Mouse (Mus musculus) midbrain, embryonic 14.5 days (tissue): ENCODE measurements around the gene Drg2. TPM values are rescaled to one million over a fixed set of nuclear protein-coding genes. Genes with fewer than 3 reads are reported as not detected.

ENCODE experiments used
- ATAC-seq: fragments of 200-750 bp; cut with Nextera tagmentation; 2 replicates; pipeline ENCODE4 v1.8.0; 2017; ENCODE audit warnings: moderate number of reproducible peaks, moderate library complexity; ENCODE audit not compliant: low FRiP score, low TSS enrichment
- DNase-seq: peaks from one replicate; pipeline ENCODE4 v3.0.0-alpha.2; 2015
- H3K27ac ChIP-seq: fragments of 300-500 bp; sonication (generic); replicated peaks from 2 replicates; pipeline ENCODE4 v1.5.1; 2014; ENCODE audit warnings: mild to moderate bottlenecking, low read depth, low read length, moderate library complexity
- H3K27me3 ChIP-seq: fragments of 300-500 bp; sonication (generic); 2 replicates; pipeline ENCODE4 v1.6.1; 2014; ENCODE audit warnings: low read length, control low read depth, mixed read lengths; ENCODE audit not compliant: control insufficient read depth, insufficient read depth
- H3K36me3 ChIP-seq: fragments of 300-500 bp; sonication (generic); 2 replicates; pipeline ENCODE4 v1.6.1; 2014; ENCODE audit warnings: low read length, control low read depth; ENCODE audit not compliant: control insufficient read depth, insufficient read depth
- H3K4me1 ChIP-seq: fragments of 300-500 bp; sonication (generic); 2 replicates; pipeline ENCODE4 v1.6.1; 2014; ENCODE audit warnings: mild to moderate bottlenecking, antibody characterized with exemption, low read length, control low read depth; ENCODE audit not compliant: control insufficient read depth, insufficient read depth
- H3K4me2 ChIP-seq: fragments of 300-500 bp; sonication (generic); 2 replicates; pipeline ENCODE4 v1.6.1; 2014; ENCODE audit warnings: mild to moderate bottlenecking, low read length, moderate library complexity
- H3K4me3 ChIP-seq: fragments of 300-500 bp; sonication (generic); replicated peaks from 2 replicates; pipeline ENCODE4 v1.5.1; 2014; ENCODE audit warnings: low read depth, low read length
- H3K9ac ChIP-seq: fragments of 300-500 bp; sonication (generic); replicated peaks from 2 replicates; pipeline ENCODE4 v1.6.1; 2014; ENCODE audit warnings: mild to moderate bottlenecking, low read length, moderate library complexity
- H3K9me3 ChIP-seq: fragments of 300-500 bp; sonication (generic); 2 replicates; pipeline ENCODE4 v1.6.1; 2016; ENCODE audit warnings: low read length, control low read depth, mixed read lengths; ENCODE audit not compliant: control insufficient read depth
- WGBS: fragments of 180-500 bp; shearing (Covaris S2); extraction: QIAGEN DNeasy Blood & Tissue Kit; methylation state at CpG from one replicate; pipeline ENCODE4 v1.1.7; 2014; 5-methylcytosine and 5-hydroxymethylcytosine counted together
- polyA plus RNA-seq: library from polyadenylated mRNA; unstranded; fragments of >200 nt; fragmentation: Nextera tagmentation; extraction: Ambion mirVana; gene quantifications from 2 replicates; pipeline ENCODE4 v1.2.1, GENCODE M21; 2014

Drg2 gene
- polyA plus RNA-seq, 1 experiment from 2014 or later, result 93.0 TPM

GRCm38 (mm10) chr11:60442896-60443295 is 11.5 kb upstream of the Drg2 start:
- Histone ChIP-seq H3K27ac (no peak overlapping the region), H3K36me3 (peaks cover 46% of the 10 kb centered on the region), H3K9me3 (no peaks in the 10 kb centered on the region), H3K9ac (no peak overlapping the region), H3K4me1 (no peaks in the 10 kb centered on the region), H3K4me3 (no peak overlapping the region), H3K27me3 (no peaks in the 10 kb centered on the region), H3K4me2 (no peak overlapping the region)
- DNase-seq (no peak), ATAC-seq (no peak)
- 89% methylated on average over 6 of the region's 6 CpGs for WGBS

DNA sequence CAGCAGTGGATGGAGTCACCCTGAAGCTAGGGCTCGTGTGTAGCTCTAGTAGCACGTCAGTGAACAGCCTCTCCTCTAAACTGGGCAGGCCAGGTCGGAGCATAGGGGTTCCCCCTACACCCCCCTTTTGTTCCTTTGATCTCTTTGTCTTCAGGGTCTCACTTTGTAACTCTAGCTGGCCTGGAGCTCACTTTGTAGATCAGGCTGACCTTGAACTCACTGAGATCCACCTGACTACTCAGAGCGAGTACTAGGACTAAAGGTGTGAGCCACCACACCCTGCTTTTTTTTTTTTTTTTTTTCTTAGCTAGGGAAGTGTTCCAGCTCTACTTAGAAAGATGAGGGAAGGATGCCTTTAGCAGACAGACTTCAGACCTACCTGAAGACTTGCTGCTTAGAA is 10.4 kb upstream of the Drg2 start:
- H3K27me3 ChIP-seq, result no peaks in the 10 kb centered on the region
- 82% methylated on average over 4 of the region's 4 CpGs for WGBS

GRCm38 (mm10) chr11:60454745-60455087 is 325 bp downstream of the Drg2 start:
- ATAC-seq (peak; percentile 50; the same call in 1 of the 2 replicates), DNase-seq (no peak)
- WGBS, result under 1% methylated on average over 17 of the region's 17 CpGs
- Histone ChIP-seq H3K36me3 (peaks cover 35% of the 10 kb centered on the region), H3K27ac (peak overlapping the region; percentile 68), H3K9ac (peak overlapping the region; percentile 80), H3K9me3 (no peaks in the 10 kb centered on the region), H3K4me2 (peak overlapping the region; percentile 81), H3K27me3 (no peaks in the 10 kb centered on the region), H3K4me3 (peak overlapping the region; percentile 66), H3K4me1 (peaks cover 6% of the 10 kb centered on the region)

More for the DNA sequence above, 10.4 kb upstream of the Drg2 start:
- no peaks in the 10 kb centered on the region for H3K9me3 ChIP-seq
- ATAC-seq, result no peak
- H3K4me1 ChIP-seq, result no peaks in the 10 kb centered on the region
- no peak overlapping the region for H3K4me3 ChIP-seq
- no peak overlapping the region for H3K9ac ChIP-seq
- no peak overlapping the region for H3K4me2 ChIP-seq
- H3K36me3 ChIP-seq, result peaks cover 36% of the 10 kb centered on the region
- no peak for DNase-seq
- H3K27ac ChIP-seq, result no peak overlapping the region

DNA sequence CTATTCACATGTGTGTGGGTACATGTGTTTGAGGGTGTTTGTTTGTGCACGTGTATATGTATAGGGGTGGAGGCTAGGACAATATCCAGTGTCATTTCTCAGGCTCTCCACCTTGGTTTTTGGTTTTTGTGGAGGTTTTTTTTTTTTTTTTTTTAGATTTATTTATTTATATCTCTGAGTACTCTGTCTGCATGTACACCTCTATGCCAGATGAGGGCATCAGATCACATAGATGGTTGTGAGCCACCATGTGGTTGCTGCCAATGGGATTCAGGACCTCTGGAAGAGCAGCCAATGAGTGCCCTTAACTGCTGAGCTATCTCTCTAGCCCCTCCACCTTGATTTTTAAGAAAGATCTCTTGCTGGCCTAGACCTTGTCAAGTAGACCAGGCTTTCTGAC is 3.6 kb downstream of the Drg2 start:
- peaks cover 66% of the 10 kb centered on the region for H3K36me3 ChIP-seq
- DNase-seq, result peak; percentile 26

GRCm38 (mm10) chr11:60465943-60466380 is 11.6 kb downstream of the Drg2 start:
- Histone ChIP-seq H3K4me3 (no peak overlapping the region), H3K27me3 (no peaks in the 10 kb centered on the region), H3K27ac (no peak overlapping the region), H3K4me2 (no peak overlapping the region), H3K4me1 (no peaks in the 10 kb centered on the region), H3K36me3 (peaks cover 91% of the 10 kb centered on the region), H3K9me3 (no peaks in the 10 kb centered on the region), H3K9ac (no peak overlapping the region)
- DNase-seq, result peak; percentile 53
- no peak for ATAC-seq
- WGBS, result 88% methylated on average over 2 of the region's 2 CpGs

More for the DNA sequence above, 3.6 kb downstream of the Drg2 start:
- H3K9me3 ChIP-seq, result no peaks in the 10 kb centered on the region
- ATAC-seq, result no peak
- H3K9ac ChIP-seq, result no peak overlapping the region
- 89% methylated on average over 1 of the region's 1 CpGs for WGBS
- H3K4me1 ChIP-seq, result peaks cover 6% of the 10 kb centered on the region
- H3K27ac ChIP-seq, result no peak overlapping the region
- no peaks in the 10 kb centered on the region for H3K27me3 ChIP-seq
- no peak overlapping the region for H3K4me3 ChIP-seq
- H3K4me2 ChIP-seq, result no peak overlapping the region

GRCm38 (mm10) chr11:60469039-60469438 is 14.6 kb downstream of the Drg2 start, which contains the start of gene Myo15:
Myo15 (plus strand) TSS chr11:60469339.
- H3K4me1 ChIP-seq, result no peaks in the 10 kb centered on the region
- H3K9me3 ChIP-seq, result no peaks in the 10 kb centered on the region
- H3K4me3 ChIP-seq, result no peak within 1 kb of the TSS
- ATAC-seq (no peak), DNase-seq (no peak)
- H3K4me2 ChIP-seq, result no peak within 1 kb of the TSS
- 89% methylated on average over 3 of the region's 3 CpGs for WGBS
- no peak within 1 kb of the TSS for H3K27ac ChIP-seq
- H3K36me3 ChIP-seq, result peaks cover 62% of the 10 kb centered on the region
- no peak within 1 kb of the TSS for H3K9ac ChIP-seq
- no peaks in the 10 kb centered on the region for H3K27me3 ChIP-seq

DNA sequence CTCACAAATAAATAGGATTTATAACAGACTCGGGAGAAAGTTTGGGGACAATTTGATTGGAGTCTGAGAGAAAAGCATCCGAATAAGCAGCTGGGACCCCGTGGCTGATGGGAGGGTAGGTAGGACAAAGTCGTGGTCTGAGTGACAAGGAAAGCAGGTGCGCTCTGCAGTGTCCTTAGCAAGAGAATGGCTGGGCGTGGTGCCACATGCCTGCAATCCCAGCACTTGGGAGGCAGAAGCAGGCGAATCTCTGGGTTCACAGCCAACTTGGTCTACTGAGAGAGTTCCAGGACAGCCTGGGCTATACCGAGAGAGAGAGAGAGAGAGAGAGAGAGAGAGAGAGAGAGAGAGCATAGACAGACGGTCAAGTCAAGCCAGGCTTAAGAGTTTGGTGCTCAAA is 16.4 kb downstream of the Drg2 start:
- no peak overlapping the region for H3K9ac ChIP-seq
- no peak overlapping the region for H3K4me3 ChIP-seq
- no peak for ATAC-seq
- no peaks in the 10 kb centered on the region for H3K4me1 ChIP-seq
- peaks cover 45% of the 10 kb centered on the region for H3K36me3 ChIP-seq
- H3K9me3 ChIP-seq, result no peaks in the 10 kb centered on the region
- DNase-seq, result no peak
- no peak overlapping the region for H3K4me2 ChIP-seq
- no peaks in the 10 kb centered on the region for H3K27me3 ChIP-seq
- H3K27ac ChIP-seq, result no peak overlapping the region
- WGBS, result 88% methylated on average over 9 of the region's 9 CpGs

DNA sequence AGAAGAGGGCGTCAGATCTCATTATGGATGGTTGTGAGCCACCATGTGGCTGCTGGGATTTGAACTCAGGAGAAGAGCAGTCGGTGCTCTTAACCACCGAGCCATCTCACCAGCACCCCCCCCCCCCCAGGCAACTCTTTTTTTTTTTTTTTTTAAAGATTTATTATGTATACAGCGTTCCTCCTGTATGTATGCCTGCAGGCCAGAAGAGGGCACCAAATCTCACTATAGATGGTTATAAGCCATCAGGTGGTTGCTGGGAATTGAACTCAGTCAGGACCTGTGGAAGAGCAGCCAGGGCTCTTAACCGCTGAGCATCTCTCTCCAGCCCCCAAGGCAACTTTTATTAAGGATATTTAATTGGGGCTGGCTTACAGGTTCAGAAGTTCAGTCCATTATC is 20.1 kb downstream of the Drg2 start:
- Histone ChIP-seq H3K4me2 (no peak overlapping the region), H3K9me3 (no peaks in the 10 kb centered on the region), H3K9ac (no peak overlapping the region), H3K36me3 (peaks cover 9% of the 10 kb centered on the region), H3K27ac (no peak overlapping the region), H3K4me1 (no peaks in the 10 kb centered on the region), H3K4me3 (no peak overlapping the region), H3K27me3 (no peaks in the 10 kb centered on the region)
- DNase-seq, result no peak
- 86% methylated on average over 5 of the region's 5 CpGs for WGBS
- no peak for ATAC-seq

DNA sequence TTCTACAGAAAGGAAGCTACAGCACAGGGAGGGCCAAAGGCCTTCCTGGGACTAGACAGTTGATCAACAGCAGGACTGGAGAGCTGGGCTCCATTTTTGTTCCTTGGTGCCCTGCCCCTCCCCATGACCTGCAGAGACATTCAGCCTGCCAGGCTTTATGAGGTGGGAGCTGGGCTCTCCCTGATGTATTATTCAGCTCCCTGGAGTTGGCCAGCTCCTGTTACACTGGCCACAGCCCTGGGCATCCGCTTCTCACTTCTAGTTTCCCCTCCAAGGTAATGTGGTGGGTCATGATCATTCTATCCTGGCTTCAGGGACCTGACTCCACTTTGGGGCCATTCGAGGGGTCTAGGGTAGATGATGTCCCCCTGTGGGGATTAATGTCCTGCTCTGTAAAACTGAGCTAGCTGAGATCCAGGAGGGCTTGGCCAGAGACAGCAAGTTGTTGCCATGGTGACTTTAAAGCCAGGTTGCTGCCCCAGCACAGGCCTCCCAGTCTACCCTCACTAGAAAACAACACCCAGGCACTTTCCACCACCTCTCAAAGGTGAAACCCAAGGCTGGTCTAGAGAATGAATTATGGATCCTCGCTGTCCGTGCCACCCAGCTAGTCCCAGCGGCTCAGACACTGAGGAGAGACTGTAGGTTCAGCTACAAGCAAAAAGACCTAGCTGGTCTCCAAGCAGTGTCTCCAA is 21.4 kb downstream of the Drg2 start:
- ATAC-seq (no peak), DNase-seq (no peak)
- H3K4me2 ChIP-seq, result no peak overlapping the region
- H3K9ac ChIP-seq, result no peak overlapping the region
- 87% methylated on average over 5 of the region's 5 CpGs for WGBS
- H3K9me3 ChIP-seq, result no peaks in the 10 kb centered on the region
- no peaks in the 10 kb centered on the region for H3K27me3 ChIP-seq
- H3K27ac ChIP-seq, result no peak overlapping the region
- H3K4me1 ChIP-seq, result no peaks in the 10 kb centered on the region
- H3K4me3 ChIP-seq, result no peak overlapping the region
- H3K36me3 ChIP-seq, result no peaks in the 10 kb centered on the region
